Mouse (Mus musculus) embryo, embryonic 10 days (tissue): ENCODE results near the gene Alox5ap.

Source experiments
- DNase-seq: peaks from one replicate; pipeline ENCODE4 v3.0.0-alpha.2; 2015; ENCODE audit warnings: low spot score

The Alox5ap gene

GRCm38 (mm10) chr5:149264405-149264804, at the start of gene Alox5ap:
Gene Alox5ap (plus strand): TSS chr5:149264767.
- no peak for DNase-seq

DNA sequence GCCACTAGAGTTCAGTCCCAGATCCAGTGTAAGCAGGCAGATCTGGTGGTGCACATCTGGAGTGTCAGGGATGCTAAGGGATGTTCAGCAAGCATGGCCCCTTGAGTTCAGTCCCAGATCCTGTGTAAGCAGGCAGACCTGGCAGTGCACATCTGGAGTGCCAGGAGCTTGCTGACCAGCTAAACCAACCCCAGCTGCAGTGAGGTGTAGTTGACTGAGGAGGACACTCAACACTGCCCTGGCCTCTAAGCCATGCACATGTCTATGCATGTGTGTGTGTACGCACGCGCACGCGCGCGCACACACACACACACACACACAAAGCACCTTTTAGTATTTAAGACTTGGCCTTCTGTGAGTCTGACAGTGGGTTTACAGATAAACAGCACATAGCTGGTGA, 49.0 kb upstream of the Alox5ap start:
- no peak for DNase-seq

DNA sequence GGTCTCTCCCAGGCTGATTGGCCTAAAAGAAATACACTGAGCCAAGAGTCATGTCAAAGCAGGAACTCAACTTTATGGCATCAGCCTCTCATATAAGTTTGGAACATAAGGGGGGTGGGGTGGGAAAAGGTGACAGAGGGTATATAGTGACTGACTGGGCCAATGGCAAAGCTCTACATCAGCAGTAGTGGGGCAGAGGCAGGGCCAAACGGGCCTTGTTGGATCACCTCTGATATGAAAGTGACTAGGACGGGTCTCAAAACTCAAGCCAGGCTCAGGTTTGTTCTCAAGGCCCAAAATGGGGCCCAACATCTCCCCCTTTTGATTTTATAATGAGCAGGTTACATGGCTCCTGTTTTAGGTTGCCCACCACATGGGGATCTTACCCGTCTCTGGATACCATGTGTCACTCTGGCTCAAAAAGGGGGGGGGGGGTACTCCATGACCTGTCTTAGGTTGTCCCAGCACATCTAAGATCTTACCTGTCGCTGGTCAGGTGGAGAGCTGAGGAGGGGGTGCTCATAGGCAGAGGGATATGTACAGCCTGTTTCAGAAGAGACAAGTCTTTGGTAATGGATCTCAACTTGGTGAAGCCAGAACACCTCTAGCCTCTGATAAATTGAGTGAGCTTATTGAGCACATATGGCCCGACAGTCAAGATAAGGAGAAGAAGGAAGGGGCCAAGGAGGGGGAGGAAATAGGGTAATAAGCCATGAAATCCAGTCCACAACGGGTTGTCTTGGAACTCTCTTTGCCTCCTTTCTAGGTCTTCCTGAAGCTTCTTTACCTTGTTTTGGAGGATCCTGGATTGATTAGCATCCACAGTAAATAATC, 46.8 kb upstream of the Alox5ap start:
- DNase-seq: no peak

GRCm38 (mm10) chr5:149219493-149219892, 45.1 kb upstream of the Alox5ap start:
- DNase-seq: no peak

GRCm38 (mm10) chr5:149221355-149221754, 43.2 kb upstream of the Alox5ap start:
- DNase-seq: no peak

GRCm38 (mm10) chr5:149224666-149225065, 39.9 kb upstream of the Alox5ap start:
- DNase-seq: no peak

- DNase-seq: peak; percentile 98
These were observed 35.6 kb upstream of the Alox5ap start for GRCm38 (mm10) chr5:149228700-149229618.

- no peak for DNase-seq
These were observed 34.8 kb upstream of the Alox5ap start for GRCm38 (mm10) chr5:149229619-149230339.

- no peak for DNase-seq
These were observed 29.6 kb upstream of the Alox5ap start for GRCm38 (mm10) chr5:149235002-149235401.

DNA sequence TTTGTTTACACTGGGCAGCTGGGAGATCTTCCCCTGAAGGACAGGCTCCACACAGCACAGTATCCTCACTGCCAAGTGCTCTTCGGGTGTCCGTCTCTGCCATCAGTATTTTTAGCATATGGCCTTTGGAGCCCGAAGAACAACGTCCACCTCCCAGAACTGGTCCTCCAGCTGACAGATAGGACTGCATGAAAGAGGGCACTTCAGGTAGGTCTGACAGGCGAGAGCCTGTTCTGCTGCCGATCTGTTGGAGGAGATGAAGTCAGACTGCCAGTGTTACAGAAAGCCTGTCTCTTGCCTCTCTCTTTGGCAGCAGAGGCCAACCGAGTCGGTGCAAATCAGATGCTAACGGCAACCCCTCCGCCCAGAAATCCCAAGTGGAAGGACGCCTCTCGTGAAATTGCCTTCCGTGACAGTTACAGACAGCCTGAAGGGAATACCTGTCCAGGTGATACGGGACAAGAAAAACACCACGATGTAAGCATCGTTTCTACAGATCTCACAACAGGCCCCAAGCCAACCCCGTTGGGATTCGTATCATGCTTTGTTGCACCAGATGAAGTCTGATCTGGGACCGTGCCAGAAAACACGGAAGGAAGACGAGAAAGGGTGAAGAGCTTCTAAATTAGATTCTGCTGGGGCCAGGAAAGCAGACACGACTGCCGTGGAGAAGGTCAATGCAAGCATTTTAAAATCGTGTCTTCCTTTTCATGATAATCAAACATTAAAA, 27.2 kb upstream of the Alox5ap start:
- DNase-seq: no peak

GRCm38 (mm10) chr5:149242467-149242866, 22.1 kb upstream of the Alox5ap start:
- no peak for DNase-seq

DNA sequence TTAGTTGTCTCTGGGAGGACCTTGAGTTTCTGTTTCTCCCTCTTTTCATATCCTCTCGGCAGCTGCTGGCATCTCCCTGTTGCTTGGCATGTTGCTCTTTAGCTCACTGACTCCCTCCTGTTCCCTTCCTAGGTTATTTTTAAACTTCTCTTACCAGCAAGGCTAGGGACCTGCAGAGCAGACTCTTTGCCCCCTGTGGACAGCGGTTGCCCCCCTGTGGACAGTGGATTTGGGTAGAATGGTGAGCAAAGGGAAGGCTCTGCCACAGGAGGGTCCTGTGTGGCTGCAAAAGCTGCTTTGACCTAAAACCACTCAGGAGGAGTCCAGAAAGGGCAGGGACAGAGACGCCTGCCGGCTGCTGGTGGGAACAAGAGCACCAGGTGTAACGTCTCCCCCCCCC, 21.5 kb upstream of the Alox5ap start:
- no peak for DNase-seq

GRCm38 (mm10) chr5:149245391-149245964, 19.1 kb upstream of the Alox5ap start:
- no peak for DNase-seq

DNA sequence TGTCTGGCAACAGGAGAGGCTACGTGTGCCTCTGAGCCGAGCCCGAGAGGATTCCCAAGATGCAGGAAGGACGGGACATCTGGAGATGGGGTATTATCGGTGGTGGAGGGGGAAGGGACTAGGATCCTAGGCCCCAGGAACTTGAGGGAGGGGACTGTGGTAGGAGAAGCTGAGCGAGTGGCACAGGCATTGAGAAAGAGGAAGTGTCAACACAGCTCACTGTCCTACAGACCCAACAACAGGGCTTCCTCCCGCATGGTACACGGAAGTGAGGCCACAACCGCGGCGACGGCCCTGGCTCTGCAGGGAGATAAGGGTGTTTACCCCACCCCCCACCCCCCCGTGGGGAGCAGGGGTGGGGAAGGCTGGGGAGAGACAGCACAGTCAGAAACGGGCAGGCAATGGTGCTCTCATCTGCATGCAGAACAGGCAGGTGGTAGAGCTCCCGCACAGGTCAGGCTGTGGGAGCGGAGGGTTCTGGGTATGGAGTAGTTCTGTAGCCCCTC, 18.5 kb upstream of the Alox5ap start:
- DNase-seq: peak; percentile 48

DNA sequence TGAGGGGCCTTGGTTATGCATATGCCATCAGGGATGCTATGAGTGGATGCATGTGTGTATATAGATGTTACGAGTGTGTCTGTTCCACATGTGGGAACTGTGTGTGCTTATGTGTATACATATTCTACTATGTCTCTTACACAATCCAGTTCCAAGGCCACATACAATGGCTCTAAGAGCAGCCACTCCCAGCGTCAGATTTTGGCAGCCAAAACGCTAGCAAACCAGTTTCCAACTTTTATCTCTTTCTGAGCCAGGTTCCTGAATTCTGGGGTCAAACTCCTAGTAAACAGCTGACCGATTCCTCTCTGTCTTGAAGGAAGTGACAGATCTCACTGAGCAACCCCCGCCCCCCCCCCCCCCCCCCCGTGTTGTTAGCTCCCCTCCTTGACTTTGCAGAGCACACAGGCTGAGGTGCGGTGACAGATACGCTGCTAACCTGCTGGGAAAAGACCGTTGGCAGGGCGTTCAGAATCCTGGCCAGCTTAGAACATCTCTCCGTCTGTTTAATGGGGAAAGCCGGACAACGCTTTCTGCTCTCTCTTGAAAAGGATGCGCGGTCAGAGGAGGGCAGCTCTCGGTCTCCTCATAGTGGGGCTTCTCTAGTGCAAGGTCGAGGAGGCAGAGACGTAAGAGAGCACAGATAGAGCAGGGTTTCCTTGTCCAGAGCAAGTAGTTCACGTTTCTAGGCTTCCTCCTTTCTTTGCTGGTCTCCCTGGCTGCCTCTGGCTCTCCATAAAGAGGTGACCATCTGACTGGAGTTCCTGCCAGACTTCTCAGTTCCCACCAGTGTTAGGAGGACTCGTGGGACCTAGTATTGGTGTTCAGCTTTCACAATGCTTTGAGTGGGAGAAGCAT, 17.3 kb upstream of the Alox5ap start:
- no peak for DNase-seq

GRCm38 (mm10) chr5:149252303-149252702, 12.3 kb upstream of the Alox5ap start:
- DNase-seq: no peak

DNA sequence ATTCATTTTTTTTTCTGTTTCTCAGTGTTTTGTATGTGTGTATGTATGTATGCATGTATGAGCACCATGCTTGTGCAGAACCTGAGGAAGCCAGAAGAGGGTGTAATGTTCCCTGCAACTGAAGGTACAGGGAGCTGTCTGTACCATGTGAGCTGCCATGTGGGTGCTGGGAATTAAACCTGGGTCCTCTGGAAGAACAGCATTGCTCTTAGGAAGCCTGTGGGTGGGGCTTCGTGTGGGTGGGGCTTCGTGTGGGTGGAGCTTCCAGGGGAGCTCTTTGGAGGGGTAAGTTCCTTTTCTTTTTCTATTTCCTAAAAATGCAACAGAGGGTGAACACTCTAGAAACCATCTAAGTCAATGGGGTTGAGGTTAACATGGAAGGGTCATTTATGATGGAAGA, 11.1 kb upstream of the Alox5ap start:
- no peak for DNase-seq

DNA sequence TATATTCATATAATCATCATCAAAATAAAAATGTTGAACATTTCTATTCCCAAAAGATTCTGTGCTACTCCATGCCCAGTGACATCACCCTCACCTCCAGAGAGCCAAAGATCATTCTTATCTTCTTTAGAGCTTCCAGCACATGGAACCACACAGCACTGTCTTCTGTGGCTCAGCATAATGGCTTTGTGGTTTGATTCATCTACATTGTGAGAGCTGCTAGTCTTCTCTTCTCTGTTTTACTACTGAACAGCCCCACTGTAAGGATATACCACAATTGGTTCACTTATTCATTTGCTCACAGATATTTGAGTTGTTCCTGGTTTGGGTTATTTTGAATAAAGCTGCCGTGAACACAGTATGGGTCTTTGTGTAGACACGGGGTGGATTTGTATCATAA, 9.0 kb upstream of the Alox5ap start:
- DNase-seq: no peak

GRCm38 (mm10) chr5:149257518-149258281, 6.9 kb upstream of the Alox5ap start:
- DNase-seq: peak; percentile 61
